Mouse (Mus musculus) layer of hippocampus, adult 11-12 months (tissue): ENCODE measurements at regions not wholly inside any gene's neighbourhood (a gene's known extent, or its start where the extent isn't known, plus 50 kb on each side); places are given as distances from the start of the nearest gene placed in this dataset.
"Not testable (repeated sequence)": the region's sequence is repeated elsewhere in the genome, so short reads cannot be mapped to it uniquely, and the experiment has no call there.

Experiments
- DNase-seq: peaks from one replicate; pipeline ENCODE4 v3.0.0; 2022; ENCODE audit warnings: low spot score

GRCm38 (mm10) chr10:16171251-16171650, 1453.2 kb upstream of the Gje1 start:
- DNase-seq = no peak

DNA sequence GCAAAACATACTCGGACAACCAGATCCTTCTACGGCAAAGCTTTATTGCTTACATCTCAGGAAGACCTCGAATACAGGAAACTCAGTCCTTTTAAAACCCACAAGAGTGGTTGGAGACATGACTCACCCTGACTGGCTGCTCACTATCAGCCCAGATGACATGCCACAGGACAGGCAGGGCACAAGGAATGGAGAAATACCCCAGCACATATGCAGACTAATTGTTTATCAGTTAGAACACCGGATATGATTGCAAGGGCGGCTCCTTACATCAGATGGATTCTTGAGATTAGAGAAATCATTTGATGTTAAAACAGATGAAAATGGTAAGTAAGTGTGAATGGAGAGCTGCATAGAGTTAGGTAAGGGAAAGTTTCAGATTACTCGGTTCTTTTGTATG, 1441.5 kb upstream of the Gje1 start:
- DNase-seq = not testable (repeated sequence)

GRCm38 (mm10) chr10:16158445-16158844, 1440.4 kb upstream of the Gje1 start:
- DNase-seq = no peak

GRCm38 (mm10) chr10:16156954-16157353, 1438.9 kb upstream of the Gje1 start:
- no peak for DNase-seq

DNA sequence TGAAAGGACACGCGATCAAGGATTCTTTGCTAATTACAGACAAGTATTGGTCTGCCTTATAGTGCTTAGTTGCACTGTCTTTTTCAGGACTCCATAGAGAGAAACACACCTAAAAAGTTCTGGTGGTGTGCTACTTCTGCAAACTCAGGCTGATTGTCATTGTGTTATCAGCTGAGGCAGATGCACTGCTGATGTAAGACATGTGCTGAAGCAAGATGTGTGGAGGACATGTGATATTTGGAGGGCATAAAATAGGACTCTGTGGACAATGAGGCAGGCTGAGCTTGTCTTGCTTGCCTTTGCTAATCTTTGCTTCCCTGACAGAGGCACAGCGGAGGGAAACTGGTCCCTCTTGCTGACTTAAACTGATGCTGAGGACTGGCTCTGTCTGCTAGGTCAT, 1431.0 kb upstream of the Gje1 start:
- DNase-seq = no peak

- no peak for DNase-seq
Measured at GRCm38 (mm10) chr10:16145397-16145796, 1427.4 kb upstream of the Gje1 start.

DNA sequence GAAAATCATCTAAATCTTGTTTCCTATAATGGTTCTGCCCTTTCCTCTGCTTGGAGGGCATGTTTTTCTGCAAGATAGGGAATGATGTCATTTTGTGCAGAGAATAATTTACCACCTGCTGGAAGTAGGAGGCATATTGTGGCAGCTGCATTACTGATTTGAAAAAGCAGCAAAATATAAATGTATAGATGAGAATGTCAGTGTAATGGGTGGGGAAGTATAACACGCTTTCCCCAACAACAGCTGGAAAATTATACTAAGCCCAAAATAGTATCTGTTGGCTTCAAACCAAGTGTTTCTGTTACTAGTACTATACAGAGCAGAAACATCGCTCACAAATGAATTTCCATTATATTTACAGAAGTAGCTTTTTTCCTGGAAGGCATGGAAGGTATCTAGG, 1405.9 kb upstream of the Gje1 start:
- no peak for DNase-seq

GRCm38 (mm10) chr10:16088210-16088609, 1370.2 kb upstream of the Gje1 start:
- DNase-seq = no peak

GRCm38 (mm10) chr10:16053008-16053407, 1335.0 kb upstream of the Gje1 start:
- DNase-seq = no peak

GRCm38 (mm10) chr10:16052463-16052889, 1334.5 kb upstream of the Gje1 start:
- DNase-seq = no peak

DNA sequence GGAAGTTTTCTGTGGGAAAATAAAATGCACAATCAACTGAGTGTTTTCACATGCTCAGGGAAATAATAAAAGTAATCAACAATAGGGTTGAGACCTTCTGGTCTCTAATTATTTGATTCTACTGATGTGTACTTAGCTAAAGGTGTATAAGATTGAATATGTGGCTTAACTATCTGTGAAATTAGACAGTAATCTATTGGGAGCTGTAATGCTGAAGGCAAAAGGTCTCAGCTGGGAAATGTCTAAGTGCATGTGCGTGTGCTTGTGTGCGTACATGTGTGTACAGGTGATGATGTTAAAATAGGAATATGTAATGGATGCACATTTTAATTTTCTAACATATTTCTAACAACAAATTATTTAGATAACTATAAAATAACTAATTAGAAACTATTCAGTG, 1318.2 kb upstream of the Gje1 start:
- DNase-seq = no peak

DNA sequence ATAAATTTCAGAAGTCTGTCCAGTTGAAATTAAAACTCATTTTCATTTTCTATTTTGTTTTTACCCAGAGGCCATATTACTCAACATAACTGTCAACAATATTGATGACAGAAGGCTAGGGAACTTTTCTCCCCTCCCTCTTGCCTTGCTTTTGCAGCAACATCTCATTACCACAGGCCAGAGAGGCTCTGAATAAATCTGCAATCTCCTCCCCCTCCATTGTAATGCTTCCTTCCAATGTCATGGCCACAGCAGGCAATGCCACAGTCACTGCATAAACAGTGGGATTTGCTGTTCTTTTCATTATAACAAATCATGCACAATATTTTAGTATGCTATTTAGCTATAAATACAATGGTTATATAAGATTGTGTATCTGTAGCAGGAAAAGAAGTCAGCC, 1315.1 kb upstream of the Gje1 start:
- no peak for DNase-seq

DNA sequence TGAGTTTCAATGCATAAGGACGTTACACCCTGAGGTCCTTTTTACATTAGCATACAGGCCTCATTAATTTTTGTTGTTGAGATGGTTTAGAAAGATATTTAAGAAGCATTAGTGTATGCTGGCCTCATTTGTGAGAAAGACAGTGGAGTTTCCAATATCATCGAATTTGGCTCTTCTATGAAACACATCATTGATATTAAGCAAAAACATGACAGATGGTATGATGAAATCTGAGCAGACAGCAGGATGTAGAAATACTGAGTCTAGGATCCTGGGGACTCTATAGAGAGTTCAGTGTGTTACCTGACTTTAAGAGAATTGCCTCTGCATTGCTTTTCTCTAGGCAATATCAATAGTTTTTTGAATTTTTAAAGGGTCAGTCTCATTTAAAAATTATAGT, 1312.8 kb upstream of the Gje1 start:
- peak; percentile 4 for DNase-seq

GRCm38 (mm10) chr10:16014806-16015205, 1296.8 kb upstream of the Gje1 start:
- no peak for DNase-seq

DNA sequence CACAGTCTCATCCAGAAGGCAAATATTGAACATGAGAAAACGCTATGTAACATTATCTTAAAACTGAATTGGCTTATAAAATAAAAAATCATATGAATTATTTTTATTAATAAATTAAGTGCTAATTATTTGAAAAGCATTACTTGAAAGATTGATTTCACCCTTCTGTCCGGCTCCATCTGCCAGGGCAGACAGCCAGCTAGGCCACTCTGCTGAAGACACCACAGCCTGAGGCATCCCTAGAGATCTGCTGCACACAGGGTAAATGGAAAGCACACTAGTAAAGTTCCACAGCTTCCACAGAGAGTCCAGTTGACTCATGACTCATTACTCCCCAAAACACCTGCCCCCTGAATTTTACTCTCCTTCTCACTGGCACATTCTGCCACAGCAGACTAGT, 1283.2 kb upstream of the Gje1 start:
- no peak for DNase-seq

GRCm38 (mm10) chr10:15993275-15993674, 1275.3 kb upstream of the Gje1 start:
- DNase-seq = no peak
